Mouse (Mus musculus) small intestine, adult 2 months (tissue): ENCODE results near the gene Mycn.

Experiments
- CTCF ChIP-seq: fragments of 200-500 bp; IDR thresholded peaks from 2 replicates; pipeline ENCODE4 v1.5.1; 2012; ENCODE audit warnings: low read depth, mild to moderate bottlenecking, control low read depth, inconsistent platforms, low read length, moderate library complexity, mixed read lengths; ENCODE audit not compliant: insufficient replicate concordance, insufficient read length; ENCODE audit errors: extremely low read depth
- POLR2A ChIP-seq: fragments of 200-500 bp; IDR thresholded peaks from 2 replicates; pipeline ENCODE4 v1.6.1; 2012; ENCODE audit warnings: low read depth, mild to moderate bottlenecking, control low read depth, inconsistent platforms, low read length, moderate library complexity

DNA sequence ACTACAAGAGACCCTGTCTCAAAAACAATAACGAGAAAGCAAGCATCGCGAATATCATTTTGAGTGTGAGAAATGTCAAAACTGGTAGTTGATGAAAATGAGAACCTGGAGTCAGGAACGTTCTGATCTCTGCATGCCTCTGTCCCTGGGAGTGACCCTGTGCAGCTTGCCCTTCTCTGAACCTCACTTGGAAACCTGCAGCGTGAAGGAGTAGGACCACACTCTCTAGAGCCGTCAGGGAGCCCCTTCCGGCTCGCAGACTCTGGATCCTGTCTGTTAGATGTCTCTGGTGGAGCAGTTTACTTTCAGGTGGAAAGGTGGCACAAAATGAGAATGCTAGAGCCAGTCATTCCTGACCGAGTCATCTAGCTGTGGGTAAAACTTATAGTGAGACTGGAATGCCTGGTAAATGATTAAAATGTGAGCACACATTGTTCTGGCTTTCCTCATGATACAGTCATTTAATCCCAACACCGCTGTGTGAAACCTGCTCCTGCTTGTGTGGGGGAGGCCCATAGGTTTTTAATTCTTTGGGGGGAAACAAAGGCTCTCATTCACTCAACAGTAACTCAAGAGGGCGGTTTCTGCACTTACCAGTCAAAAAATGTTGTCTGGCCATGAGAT, 31.2 kb downstream of the Mycn start:
- TF ChIP-seq POLR2A (no peak), CTCF (no peak)
